Mouse (Mus musculus) skeletal muscle tissue, postnatal 0 days (tissue): ENCODE results near the gene Tnni1. TPM values are rescaled to one million over a fixed set of nuclear protein-coding genes. Genes with fewer than 3 reads are reported as not detected.

ENCODE experiments used
- polyA plus RNA-seq: library from polyadenylated mRNA; unstranded; fragments of >200 nt; fragmentation: Nextera tagmentation; extraction: Ambion mirVana; gene quantifications from 2 replicates; pipeline ENCODE4 v1.2.1, GENCODE M21; 2015

Gene Tnni1
- polyA plus RNA-seq: 872 and 929 TPM in 2 replicates

GRCm38 (mm10) chr1:135778780-135779535 is at the start of gene Tnni1:
Gene Tnni1, plus strand, starts transcription at chr1:135779434.

GRCm38 (mm10) chr1:135765645-135766591 is 13.3 kb upstream of the Tnni1 start, which contains the start of gene Phlda3:
Gene Phlda3, plus strand, starts transcription at chr1:135766119.

GRCm38 (mm10) chr1:135818481-135819086 is 39.4 kb downstream of the Tnni1 start, which contains the start of gene Lad1:
Gene Lad1, plus strand, starts transcription at chr1:135818598.

DNA sequence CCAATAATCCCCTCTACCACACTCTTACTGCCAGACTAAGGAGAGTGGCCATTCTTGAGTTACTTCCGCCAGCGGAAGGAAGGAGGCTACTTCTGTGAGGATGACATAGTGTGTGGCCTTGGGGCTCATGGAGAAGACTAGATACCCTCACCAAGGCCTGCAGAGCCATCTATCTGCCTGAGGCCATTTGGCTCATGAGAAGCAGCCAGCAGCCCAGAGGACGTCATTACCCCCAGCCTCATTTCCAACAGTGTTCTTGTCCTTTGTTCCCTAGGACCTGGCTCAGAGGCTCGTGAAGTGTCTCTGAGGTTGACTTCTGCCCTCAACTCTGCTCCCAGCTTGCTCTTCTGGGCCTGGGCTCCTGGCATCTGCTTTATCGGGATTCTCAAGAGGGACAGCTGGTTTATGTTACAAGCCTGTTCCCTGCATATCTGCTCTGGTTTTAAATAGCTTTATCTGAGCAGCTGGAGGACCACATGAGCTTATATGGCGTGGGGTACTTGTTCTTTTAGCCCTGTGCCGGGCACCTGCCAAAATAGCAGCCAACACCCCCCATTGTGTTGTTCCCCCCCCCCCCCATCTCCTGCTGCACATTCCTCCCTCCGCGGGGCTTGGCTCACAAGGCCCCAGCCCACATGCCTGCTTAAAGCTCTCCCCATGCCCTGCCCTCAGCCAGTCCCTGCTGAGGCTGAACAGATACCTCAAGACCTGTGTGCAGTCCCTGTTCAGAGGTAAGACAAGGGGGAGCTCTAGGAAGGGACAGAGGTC is 56.7 kb downstream of the Tnni1 start, which contains the start of gene Tnnt2:
Gene Tnnt2 (plus strand): TSS at position 639 of the 768 bp plus-strand sequence.

Other genes with a start within 250 kb of the Tnni1 start
- 3.9 TPM in 2 replicates for gene Nav1, start 172.1 kb upstream of the Tnni1 start, polyA plus RNA-seq
- 61.0 and 68.4 TPM in 2 replicates for gene Csrp1, start 59.4 kb upstream of the Tnni1 start, polyA plus RNA-seq
- 87.8 and 91.4 TPM in 2 replicates for gene Phlda3, start 13.3 kb upstream of the Tnni1 start, polyA plus RNA-seq
- 0.31 and 3.2 TPM in 2 replicates for gene Lad1, start 39.2 kb downstream of the Tnni1 start, polyA plus RNA-seq
- 356 and 391 TPM in 2 replicates for gene Tnnt2, start 56.9 kb downstream of the Tnni1 start, polyA plus RNA-seq
- 0.09 and 3.9 TPM in 2 replicates for gene Pkp1, start 139.8 kb downstream of the Tnni1 start, polyA plus RNA-seq
- gene Igfn1, start 226.9 kb downstream of the Tnni1 start, polyA plus RNA-seq: 0.13 and 0.28 TPM in 2 replicates
- gene Tmem9, start 228.7 kb downstream of the Tnni1 start, polyA plus RNA-seq: 70.8 and 75.0 TPM in 2 replicates